Mouse (Mus musculus) stomach, embryonic 14.5 days (tissue): ENCODE results near the gene Tarbp2. TPM values are rescaled to one million over a fixed set of nuclear protein-coding genes. Genes with fewer than 3 reads are reported as not detected.

Experiments used
- ATAC-seq: fragments of 200-750 bp; cut with Nextera tagmentation; 2 replicates; pipeline ENCODE4 v1.8.0; 2017; ENCODE audit warnings: low read depth, moderate TSS enrichment; ENCODE audit not compliant: insufficient number of reproducible peaks, insufficient read depth, low FRiP score
- H3K27ac ChIP-seq: fragments of 300-500 bp; sonication (generic); 2 replicates; pipeline ENCODE4 v1.5.1; 2014; ENCODE audit warnings: mild to moderate bottlenecking, low read length, moderate library complexity, mixed read lengths
- H3K27me3 ChIP-seq: fragments of 300-500 bp; sonication (generic); 2 replicates; pipeline ENCODE4 v1.6.1; 2014; ENCODE audit warnings: low read length, control low read depth, mixed read lengths; ENCODE audit not compliant: control insufficient read depth, insufficient read depth
- H3K36me3 ChIP-seq: fragments of 300-500 bp; sonication (generic); 2 replicates; pipeline ENCODE4 v1.6.1; 2014; ENCODE audit warnings: mild to moderate bottlenecking, control low read depth, low read length, moderate library complexity, mixed read lengths; ENCODE audit not compliant: control insufficient read depth, insufficient read depth
- H3K4me1 ChIP-seq: fragments of 300-500 bp; sonication (generic); 2 replicates; pipeline ENCODE4 v1.6.1; 2014; ENCODE audit warnings: low read length, control low read depth, mixed read lengths; ENCODE audit not compliant: control insufficient read depth, insufficient read depth
- H3K4me2 ChIP-seq: fragments of 300-500 bp; sonication (generic); replicated peaks from 2 replicates; pipeline ENCODE4 v1.6.1; 2014; ENCODE audit warnings: low read depth, low read length, control low read depth
- H3K4me3 ChIP-seq: fragments of 300-500 bp; sonication (generic); 2 replicates; pipeline ENCODE4 v1.5.1; 2014; ENCODE audit warnings: low read depth, low read length, control low read depth
- H3K9ac ChIP-seq: fragments of 300-500 bp; sonication (generic); replicated peaks from 2 replicates; pipeline ENCODE4 v1.6.1; 2014; ENCODE audit warnings: low read depth, mild to moderate bottlenecking, control low read depth, low read length, moderate library complexity, mixed read lengths
- H3K9me3 ChIP-seq: fragments of 300-500 bp; sonication (generic); 2 replicates; pipeline ENCODE4 v1.6.1; 2016; ENCODE audit warnings: low read depth, low read length, control low read depth; ENCODE audit not compliant: control insufficient read depth
- WGBS: fragments of 180-500 bp; shearing (Covaris S2); extraction: QIAGEN DNeasy Blood & Tissue Kit; methylation state at CpG from one replicate; pipeline ENCODE4 v1.1.7; 2014; 5-methylcytosine and 5-hydroxymethylcytosine counted together
- polyA plus RNA-seq: library from polyadenylated mRNA; unstranded; fragments of >200 nt; fragmentation: Nextera tagmentation; extraction: Ambion mirVana; gene quantifications from 2 replicates; pipeline ENCODE4 v1.2.1, GENCODE M21; 2014

Tarbp2 gene
- polyA plus RNA-seq, 1 experiment from 2014 or later = 101 TPM

DNA sequence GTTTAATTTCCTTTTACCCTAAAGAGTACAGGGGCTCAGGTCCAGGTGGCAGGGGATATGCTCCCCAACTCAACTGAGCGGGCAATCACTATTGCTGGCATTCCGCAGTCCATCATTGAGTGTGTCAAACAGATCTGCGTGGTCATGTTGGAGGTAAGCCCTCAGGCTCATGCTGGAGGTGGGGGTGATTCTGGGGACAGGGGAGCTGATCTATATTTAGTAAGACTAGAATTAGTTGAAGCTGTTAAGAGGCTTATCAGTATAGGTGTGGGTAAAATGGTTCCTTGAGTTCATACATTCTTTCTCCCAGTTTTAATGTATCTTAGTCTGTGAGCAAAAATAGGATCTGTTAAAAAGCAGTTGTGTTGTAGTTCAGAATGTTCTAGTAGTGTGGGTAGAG is 34.9 kb upstream of the Tarbp2 start:
- ATAC-seq = no peak
- H3K36me3 ChIP-seq = peaks cover 82% of the 10 kb centered on the region
- 78% methylated on average over 3 of the region's 3 CpGs for WGBS
- H3K4me2 ChIP-seq = no peak overlapping the region
- H3K4me3 ChIP-seq = no peak overlapping the region
- H3K27me3 ChIP-seq = no peaks in the 10 kb centered on the region
- H3K4me1 ChIP-seq = no peaks in the 10 kb centered on the region
- H3K27ac ChIP-seq = no peak overlapping the region
- no peak overlapping the region for H3K9ac ChIP-seq
- H3K9me3 ChIP-seq = no peaks in the 10 kb centered on the region

DNA sequence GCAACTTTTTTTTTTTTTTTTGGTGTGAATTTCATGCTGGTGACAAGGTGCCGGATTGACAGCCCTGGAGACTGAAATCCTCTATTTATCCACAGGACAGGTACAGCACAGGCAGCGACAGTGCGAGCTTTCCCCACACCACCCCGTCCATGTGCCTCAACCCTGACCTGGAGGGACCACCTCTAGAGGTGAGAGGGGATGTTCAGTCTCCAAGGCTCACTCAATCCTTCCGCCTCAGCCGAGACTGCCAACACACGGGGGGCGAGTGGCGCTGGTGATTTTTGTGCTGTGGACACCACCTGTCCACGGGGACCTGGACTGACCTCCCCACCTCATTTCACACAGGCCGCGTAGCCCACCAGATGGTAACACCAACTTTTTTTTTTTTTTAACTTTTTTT is 32.1 kb upstream of the Tarbp2 start:
- no peak overlapping the region for H3K27ac ChIP-seq
- ATAC-seq = no peak

DNA sequence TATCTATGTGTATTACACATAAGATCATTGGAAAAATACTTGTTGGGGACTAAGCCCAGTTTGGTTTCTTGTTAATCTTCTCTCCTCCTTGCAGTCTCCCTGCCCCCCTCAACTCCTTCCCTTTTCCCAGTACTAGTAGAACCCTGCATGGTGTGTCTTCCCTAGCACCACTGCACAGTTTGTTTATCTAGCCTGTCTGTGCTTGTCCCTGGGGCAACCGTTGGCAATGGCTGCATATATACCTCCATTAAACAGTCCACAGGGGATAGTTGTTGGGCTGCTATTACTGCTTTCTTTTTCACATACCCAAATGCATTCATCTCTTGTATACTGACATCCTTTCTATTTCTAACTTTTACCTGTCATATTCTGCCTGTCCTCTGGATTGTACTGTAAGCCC is 30.3 kb upstream of the Tarbp2 start:
- no peaks in the 10 kb centered on the region for H3K9me3 ChIP-seq
- no peaks in the 10 kb centered on the region for H3K27me3 ChIP-seq
- no peaks in the 10 kb centered on the region for H3K4me1 ChIP-seq
- no peak for ATAC-seq
- H3K36me3 ChIP-seq = peaks cover 88% of the 10 kb centered on the region
- H3K4me3 ChIP-seq = no peak overlapping the region
- H3K27ac ChIP-seq = no peak overlapping the region
- WGBS = 63% methylated on average over 1 of the region's 1 CpGs
- H3K9ac ChIP-seq = no peak overlapping the region
- no peak overlapping the region for H3K4me2 ChIP-seq

More for the DNA sequence above, 32.1 kb upstream of the Tarbp2 start:
- H3K4me1 ChIP-seq = no peaks in the 10 kb centered on the region
- no peak overlapping the region for H3K4me2 ChIP-seq
- no peak overlapping the region for H3K4me3 ChIP-seq
- H3K36me3 ChIP-seq = peaks cover 86% of the 10 kb centered on the region
- WGBS = 89% methylated on average over 12 of the region's 12 CpGs
- H3K9me3 ChIP-seq = no peaks in the 10 kb centered on the region
- H3K9ac ChIP-seq = no peak overlapping the region
- H3K27me3 ChIP-seq = no peaks in the 10 kb centered on the region

DNA sequence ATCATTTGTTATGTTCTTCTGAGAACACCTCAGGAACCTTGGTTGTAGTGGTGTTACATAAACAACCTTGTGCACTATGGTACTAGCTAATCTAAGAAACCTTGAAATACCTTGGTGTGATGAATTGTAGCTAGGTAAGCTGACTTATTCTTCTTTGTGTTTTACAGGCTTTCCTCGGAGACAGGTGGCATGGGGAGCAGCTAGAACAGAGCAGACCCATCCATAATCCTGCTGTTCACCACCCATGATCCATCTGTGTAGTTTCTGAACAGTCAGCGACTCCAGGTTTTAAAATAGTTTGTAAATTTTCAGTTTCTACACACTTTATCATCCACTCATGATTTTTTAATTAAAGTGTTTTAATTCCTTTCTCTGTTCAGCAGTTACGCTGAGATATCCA is 19.7 kb upstream of the Tarbp2 start:
- H3K27ac ChIP-seq = no peak overlapping the region
- no peaks in the 10 kb centered on the region for H3K27me3 ChIP-seq
- peaks cover 90% of the 10 kb centered on the region for H3K36me3 ChIP-seq
- ATAC-seq = no peak
- H3K4me2 ChIP-seq = no peak overlapping the region
- 83% methylated on average over 3 of the region's 3 CpGs for WGBS
- no peak overlapping the region for H3K4me3 ChIP-seq
- no peak overlapping the region for H3K9ac ChIP-seq
- no peaks in the 10 kb centered on the region for H3K4me1 ChIP-seq
- H3K9me3 ChIP-seq = no peaks in the 10 kb centered on the region

DNA sequence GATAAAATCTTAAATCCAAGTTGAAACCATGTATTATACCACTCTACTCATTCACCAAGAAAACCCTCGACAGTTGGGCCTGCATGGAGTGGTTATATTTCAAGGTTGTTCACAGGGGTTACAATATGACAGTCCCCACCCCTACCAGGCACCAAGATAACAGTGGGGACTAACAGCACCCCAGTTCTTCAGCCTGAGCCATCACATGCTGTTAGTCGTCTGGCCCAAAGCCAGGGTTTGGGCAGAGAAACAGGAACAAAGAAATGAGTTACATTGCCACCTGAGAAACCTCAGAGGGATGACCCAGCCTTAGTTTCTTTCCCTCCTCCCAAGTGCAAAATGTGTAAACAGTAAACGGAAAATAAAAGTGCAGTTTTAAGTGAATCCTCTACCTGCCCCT is 18.6 kb upstream of the Tarbp2 start:
- WGBS = 65% methylated on average over 3 of the region's 3 CpGs
- Histone ChIP-seq H3K4me1 (no peaks in the 10 kb centered on the region), H3K4me2 (no peak overlapping the region), H3K27ac (no peak overlapping the region), H3K27me3 (no peaks in the 10 kb centered on the region), H3K9ac (no peak overlapping the region), H3K9me3 (no peaks in the 10 kb centered on the region), H3K36me3 (peaks cover 90% of the 10 kb centered on the region), H3K4me3 (no peak overlapping the region)
- ATAC-seq = no peak

DNA sequence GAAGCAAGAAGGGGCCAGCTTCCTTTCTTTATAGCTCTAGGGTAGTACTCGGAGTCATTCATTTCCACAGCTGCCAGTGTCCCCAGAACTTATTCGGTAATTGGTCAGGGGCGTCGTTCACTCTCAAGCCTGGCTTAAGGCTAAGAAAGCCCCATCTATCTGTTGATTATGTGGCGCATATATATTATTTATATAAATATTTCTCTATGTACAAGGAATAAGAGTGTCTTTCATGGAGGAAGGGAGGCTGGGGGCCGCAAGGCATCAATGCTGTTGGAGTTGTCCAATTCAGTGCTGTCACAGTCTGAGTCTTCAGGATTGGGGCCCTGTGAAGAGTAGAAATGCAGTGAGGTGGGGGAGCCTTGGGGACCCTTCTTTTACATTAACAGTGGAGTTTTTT is 18.1 kb upstream of the Tarbp2 start:
- WGBS = 81% methylated on average over 6 of the region's 6 CpGs
- H3K36me3 ChIP-seq = peaks cover 89% of the 10 kb centered on the region

DNA sequence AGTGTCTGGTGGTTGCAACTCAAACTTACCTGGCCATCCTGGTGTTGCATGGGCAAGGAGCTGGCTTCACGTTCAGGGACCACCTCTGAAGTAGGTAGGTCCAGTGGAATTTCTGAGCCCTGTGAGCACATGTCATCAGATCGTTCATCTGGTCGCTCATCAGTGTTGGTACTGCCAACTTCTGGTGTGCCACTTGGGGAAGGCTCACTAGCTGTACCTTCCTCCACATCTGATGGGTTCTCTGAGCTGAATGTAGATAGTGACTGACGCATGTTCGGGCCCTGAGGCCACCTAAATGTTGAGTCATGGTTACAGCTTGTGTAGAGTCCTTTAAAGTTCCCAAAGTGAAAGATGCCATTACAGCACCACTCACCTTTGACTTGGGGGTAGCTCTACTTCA is 17.5 kb upstream of the Tarbp2 start:
- whole genome bisulfite sequencing = 87% methylated on average over 5 of the region's 5 CpGs

More for the DNA sequence above, 18.1 kb upstream of the Tarbp2 start:
- no peak overlapping the region for H3K4me2 ChIP-seq
- no peaks in the 10 kb centered on the region for H3K9me3 ChIP-seq
- no peaks in the 10 kb centered on the region for H3K4me1 ChIP-seq
- no peaks in the 10 kb centered on the region for H3K27me3 ChIP-seq
- no peak overlapping the region for H3K9ac ChIP-seq
- H3K4me3 ChIP-seq = no peak overlapping the region
- no peak for ATAC-seq
- H3K27ac ChIP-seq = no peak overlapping the region

DNA sequence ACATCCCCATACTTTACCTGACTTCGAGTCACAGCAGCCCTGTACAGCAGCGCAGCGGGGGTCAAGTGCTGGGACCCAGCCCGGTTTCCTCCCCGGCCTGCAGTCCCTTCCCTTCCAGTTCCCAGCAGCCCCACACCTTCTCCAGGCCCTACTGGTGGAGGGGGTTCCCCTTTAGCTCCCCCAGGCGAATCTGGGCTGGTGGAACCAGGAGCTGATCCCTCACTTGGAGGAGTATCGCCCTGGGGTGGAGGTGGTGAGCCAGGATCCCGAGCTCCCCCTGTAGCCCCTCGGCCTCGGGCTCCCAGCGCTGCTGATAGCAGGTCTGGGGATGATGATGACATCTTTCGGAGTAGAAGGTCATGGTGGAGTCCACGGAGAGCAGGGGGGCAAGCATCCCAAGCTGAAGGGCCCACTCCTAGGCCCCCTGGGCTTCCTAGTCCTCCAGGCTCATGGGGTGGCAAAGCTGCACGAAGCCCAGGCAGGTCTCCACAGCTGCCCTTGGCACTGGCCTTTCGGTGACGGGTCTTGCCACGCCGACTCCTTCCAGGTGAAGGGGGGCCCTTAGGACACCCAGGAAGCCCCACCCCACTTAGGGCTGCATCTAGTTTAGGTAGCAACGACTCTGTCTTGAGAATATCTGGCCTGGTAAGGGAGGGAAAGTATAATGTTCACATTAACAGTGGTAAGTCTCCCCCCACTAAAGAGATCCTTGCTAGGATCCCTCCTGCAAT is 16.7 kb upstream of the Tarbp2 start:
- ATAC-seq = no peak
- Histone ChIP-seq H3K9ac (no peak overlapping the region), H3K4me3 (no peak overlapping the region), H3K4me1 (no peaks in the 10 kb centered on the region), H3K27me3 (no peaks in the 10 kb centered on the region), H3K36me3 (peaks cover 84% of the 10 kb centered on the region), H3K4me2 (no peak overlapping the region), H3K9me3 (no peaks in the 10 kb centered on the region), H3K27ac (no peak overlapping the region)
- WGBS = 85% methylated on average over 19 of the region's 19 CpGs

More for the DNA sequence above, 17.5 kb upstream of the Tarbp2 start:
- H3K9ac ChIP-seq = no peak overlapping the region
- no peak for ATAC-seq
- no peaks in the 10 kb centered on the region for H3K9me3 ChIP-seq
- no peaks in the 10 kb centered on the region for H3K27me3 ChIP-seq
- no peaks in the 10 kb centered on the region for H3K4me1 ChIP-seq
- no peak overlapping the region for H3K27ac ChIP-seq
- H3K4me2 ChIP-seq = no peak overlapping the region
- no peak overlapping the region for H3K4me3 ChIP-seq
- peaks cover 87% of the 10 kb centered on the region for H3K36me3 ChIP-seq
